Mouse (Mus musculus): ENCODE results near the gene 1700001P01Rik. TPM values are rescaled to one million over a fixed set of nuclear protein-coding genes. Genes with fewer than 3 reads are reported as not detected.

The 1700001P01Rik gene
- 0.34 and 0.78 TPM in 2 replicates for polyA plus RNA-seq (2012; rRNA removed)

- no peak for DNase-seq (ENCODE audit: extremely low spot score in 1 of 2, low spot score in 1 of 2)
These were observed at the start of gene 1700001P01Rik for GRCm38 (mm10) chr11:97775808-97776496. Gene 1700001P01Rik, minus strand, starts transcription at chr11:97775918.

GRCm38 (mm10) chr11:97825295-97825694 is 49.6 kb upstream of the 1700001P01Rik start:
- DNase-seq (ENCODE audit: extremely low spot score in 1 of 2, low spot score in 1 of 2) = no peak

GRCm38 (mm10) chr11:97824895-97825294 is 49.2 kb upstream of the 1700001P01Rik start:
- DNase-seq (ENCODE audit: extremely low spot score in 1 of 2, low spot score in 1 of 2) = no peak

DNA sequence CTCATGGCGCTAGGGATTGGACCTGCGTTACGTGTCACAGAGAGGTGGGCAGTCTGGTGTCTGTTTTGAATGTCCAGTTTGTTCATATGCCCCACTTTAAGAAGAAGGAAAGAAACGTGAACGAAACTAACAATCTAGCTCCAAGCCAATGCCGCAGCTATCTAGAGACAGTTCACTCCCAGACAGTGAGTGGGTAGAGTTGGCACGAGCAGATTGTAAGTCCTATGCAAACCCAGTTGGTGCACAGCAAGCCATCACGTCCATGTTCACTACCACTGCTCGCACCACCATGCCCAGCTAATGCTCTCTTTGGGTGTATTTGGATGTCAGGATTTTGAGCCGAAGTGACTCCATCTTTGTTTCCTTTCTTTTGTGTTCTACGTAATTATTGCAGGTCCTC is 48.5 kb upstream of the 1700001P01Rik start:
- no peak for DNase-seq (ENCODE audit: extremely low spot score in 1 of 2, low spot score in 1 of 2)

GRCm38 (mm10) chr11:97822840-97823603 is 47.3 kb upstream of the 1700001P01Rik start:
- DNase-seq (ENCODE audit: extremely low spot score in 1 of 2, low spot score in 1 of 2) = no peak

- no peak for DNase-seq (ENCODE audit: extremely low spot score in 1 of 2, low spot score in 1 of 2)
These were observed 45.8 kb upstream of the 1700001P01Rik start for GRCm38 (mm10) chr11:97821401-97822064.

DNA sequence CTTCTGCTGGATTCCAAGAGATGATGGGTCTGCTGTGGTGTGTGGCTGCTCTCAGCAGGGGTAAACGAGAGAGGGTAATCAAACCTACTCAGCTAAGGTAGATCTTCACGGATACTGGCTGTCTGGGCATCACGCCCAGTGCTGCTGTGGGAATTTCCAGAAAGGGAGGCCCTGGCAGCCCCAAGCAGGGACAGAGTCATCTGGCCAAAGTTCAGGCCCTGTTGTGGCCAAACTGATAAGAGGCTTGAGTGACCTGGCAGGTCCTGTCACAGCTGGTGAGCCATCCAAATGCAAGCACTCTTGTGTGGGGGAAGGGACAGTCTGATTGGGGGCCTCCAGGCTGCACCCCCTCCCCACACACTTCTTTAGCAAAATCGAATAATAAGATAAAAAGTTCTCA is 45.1 kb upstream of the 1700001P01Rik start:
- no peak for DNase-seq (ENCODE audit: extremely low spot score in 1 of 2, low spot score in 1 of 2)

- no peak for DNase-seq (ENCODE audit: extremely low spot score in 1 of 2, low spot score in 1 of 2)
These were observed 44.2 kb upstream of the 1700001P01Rik start for GRCm38 (mm10) chr11:97819923-97820322.

- DNase-seq (ENCODE audit: extremely low spot score in 1 of 2, low spot score in 1 of 2) = no peak
These were observed 43.4 kb upstream of the 1700001P01Rik start for GRCm38 (mm10) chr11:97819102-97819501.

DNA sequence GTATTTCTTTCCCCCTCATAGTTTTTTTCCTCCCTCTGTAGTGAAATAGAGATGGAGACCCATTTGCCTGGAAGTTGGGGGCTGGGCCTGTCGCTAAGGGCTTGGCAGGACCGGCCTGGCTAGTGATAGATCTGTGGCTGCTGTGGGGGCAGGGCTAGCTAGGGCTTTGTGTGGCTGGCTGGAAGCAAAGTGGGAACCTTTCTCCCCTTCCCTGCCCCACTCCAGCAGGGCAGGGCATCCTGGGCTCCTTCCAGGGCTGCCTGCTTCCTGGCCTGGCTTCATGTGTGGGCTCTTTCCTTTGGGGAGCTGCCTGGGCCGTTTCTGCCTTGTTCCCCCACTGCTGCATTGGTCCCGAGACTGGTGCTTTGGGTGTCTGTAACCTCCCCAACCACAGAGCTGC is 42.9 kb upstream of the 1700001P01Rik start:
- DNase-seq (ENCODE audit: extremely low spot score in 1 of 2, low spot score in 1 of 2) = no peak

DNA sequence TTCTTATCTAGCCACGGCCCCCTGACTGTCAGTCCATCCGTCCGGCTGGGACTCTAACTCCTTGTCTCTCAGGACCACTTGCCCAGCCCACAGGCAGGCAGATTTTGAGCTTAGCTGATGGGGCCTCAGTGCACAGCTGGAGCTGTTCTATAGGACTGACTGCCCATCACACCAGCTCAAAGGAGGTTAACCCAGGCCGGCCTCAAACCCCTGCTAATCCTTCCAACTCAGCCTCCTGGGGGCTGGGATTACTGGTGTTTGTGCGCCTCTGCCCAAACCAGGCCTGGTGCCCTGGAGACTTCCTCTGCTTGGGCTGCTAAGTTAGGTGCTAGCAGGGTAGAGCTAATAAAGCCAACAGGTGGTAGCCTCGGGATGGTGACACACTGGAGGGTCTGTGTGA is 42.3 kb upstream of the 1700001P01Rik start:
- no peak for DNase-seq (ENCODE audit: extremely low spot score in 1 of 2, low spot score in 1 of 2)

- DNase-seq (ENCODE audit: extremely low spot score in 1 of 2, low spot score in 1 of 2) = no peak
These were observed 41.7 kb upstream of the 1700001P01Rik start for GRCm38 (mm10) chr11:97817379-97817778.

GRCm38 (mm10) chr11:97816916-97817315 is 41.2 kb upstream of the 1700001P01Rik start:
- DNase-seq (ENCODE audit: extremely low spot score in 1 of 2, low spot score in 1 of 2) = no peak

DNA sequence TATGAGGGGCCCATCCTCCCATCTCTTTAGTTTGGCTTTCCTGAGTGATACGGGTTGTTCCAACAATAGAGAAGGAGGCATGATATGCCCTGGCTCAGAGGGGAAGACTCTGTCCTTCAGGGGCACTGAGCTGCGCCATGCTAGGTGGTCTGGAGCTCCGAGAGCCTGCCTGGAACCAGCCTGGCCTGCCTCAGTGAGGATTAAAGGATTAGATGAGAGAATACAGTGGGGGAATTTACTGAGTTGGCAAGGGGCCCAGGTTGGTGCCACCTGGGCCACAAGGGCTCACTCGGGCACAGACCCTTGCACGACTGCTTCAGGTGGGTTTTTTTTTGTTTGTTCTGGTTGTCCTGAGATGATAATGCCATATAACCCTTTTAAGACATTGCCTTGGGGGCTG is 40.5 kb upstream of the 1700001P01Rik start:
- DNase-seq (ENCODE audit: extremely low spot score in 1 of 2, low spot score in 1 of 2) = no peak

- DNase-seq (ENCODE audit: extremely low spot score in 1 of 2, low spot score in 1 of 2) = no peak
These were observed 40.0 kb upstream of the 1700001P01Rik start for GRCm38 (mm10) chr11:97815736-97816135.

GRCm38 (mm10) chr11:97813746-97814515 is 38.2 kb upstream of the 1700001P01Rik start:
- DNase-seq (ENCODE audit: extremely low spot score in 1 of 2, low spot score in 1 of 2) = no peak

DNA sequence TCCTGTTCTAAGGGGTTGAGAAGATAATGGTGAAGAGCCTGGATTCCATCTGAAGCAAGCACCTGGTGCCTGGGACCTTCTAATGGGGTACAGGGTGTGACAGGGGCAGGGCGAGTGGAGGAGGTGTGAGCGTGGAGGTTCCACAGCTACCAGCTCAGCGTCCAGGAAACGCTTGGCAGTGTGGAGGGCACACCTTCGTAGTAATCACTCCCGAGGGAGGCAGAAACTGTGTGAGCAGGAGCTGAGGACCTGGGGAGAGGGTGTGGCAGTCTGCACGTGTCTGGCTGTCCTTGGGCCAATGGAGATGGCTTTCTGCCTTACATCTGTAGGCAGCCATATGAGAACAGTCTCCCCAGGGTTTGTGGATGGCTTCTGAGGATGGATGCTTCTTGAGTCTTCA is 37.4 kb upstream of the 1700001P01Rik start:
- DNase-seq (ENCODE audit: extremely low spot score in 1 of 2, low spot score in 1 of 2) = no peak

DNA sequence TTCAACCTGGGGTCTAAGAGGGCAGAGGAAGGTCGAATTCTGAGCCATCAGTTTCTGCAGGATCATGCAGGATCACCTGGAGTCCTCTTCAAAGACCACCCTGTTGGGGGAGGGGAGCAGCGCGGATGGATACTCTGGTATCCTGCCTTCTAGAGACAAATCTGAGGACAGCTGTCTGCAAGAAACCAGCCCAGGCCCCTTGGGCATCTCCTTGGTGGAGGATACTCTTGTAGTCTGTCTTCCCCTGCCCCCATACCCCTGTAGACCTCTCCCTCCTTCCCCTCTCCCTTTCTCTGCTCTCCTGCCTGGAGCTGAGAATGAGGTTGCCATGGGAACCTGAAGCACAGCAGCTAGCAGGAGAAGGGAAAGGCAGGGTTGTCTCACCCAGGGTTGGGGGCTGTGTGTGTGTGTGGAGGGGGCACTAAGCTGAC is 36.8 kb upstream of the 1700001P01Rik start:
- peak in 1 of 2 experiments; percentile 65 for DNase-seq (ENCODE audit: extremely low spot score in 1 of 2, low spot score in 1 of 2)

DNA sequence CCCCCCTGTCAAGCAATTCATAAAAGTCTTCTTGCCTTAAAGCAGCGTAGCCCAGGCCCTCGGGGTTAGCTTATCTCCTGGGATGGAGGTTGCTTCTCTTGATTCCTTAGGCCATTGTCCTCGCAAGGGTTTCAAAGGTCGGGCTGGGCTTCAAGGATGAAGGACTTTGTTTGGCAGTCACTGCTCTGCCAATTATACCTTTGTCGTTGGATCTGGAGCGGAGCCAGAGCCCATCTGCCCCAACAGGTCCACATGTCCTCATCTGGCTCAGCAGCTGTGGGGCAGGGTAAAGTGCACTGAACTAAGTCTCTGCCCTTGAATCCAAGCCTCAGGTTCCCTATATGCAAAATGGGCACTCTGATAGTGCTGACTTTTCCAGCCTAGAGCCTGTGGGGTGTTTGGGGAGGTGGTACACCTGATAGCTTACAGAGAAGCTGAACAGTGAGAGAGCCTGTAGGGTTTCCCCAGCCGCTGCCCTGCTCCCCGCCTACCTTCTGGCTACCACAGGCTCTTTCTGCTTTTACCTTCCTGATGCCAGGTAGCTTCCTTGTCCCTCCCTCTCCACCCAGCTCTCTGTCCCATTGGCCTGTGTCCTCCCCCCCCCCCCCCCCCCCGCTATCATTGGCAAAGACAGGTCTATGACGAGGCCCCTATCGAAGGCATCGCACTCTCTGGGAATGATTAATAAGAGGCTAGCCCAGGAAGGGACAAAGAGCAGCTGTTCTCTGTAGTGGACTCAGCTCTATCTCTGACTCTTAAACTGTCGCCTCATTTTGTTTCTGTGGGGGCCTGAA is 36.0 kb upstream of the 1700001P01Rik start:
- DNase-seq (ENCODE audit: extremely low spot score in 1 of 2, low spot score in 1 of 2) = no peak

GRCm38 (mm10) chr11:97810970-97811369 is 35.3 kb upstream of the 1700001P01Rik start:
- no peak for DNase-seq (ENCODE audit: extremely low spot score in 1 of 2, low spot score in 1 of 2)
